Mouse (Mus musculus) neural tube, embryonic 11.5 days (tissue): ENCODE data around the gene Hist1h3c. TPM values are rescaled to one million over a fixed set of nuclear protein-coding genes. Genes with fewer than 3 reads are reported as not detected.

Experiments
- ATAC-seq: fragments of 200-750 bp; cut with Nextera tagmentation; 2 replicates; pipeline ENCODE4 v1.8.0; 2017; ENCODE audit warnings: moderate number of reproducible peaks, mild to moderate bottlenecking, moderate TSS enrichment, moderate library complexity; ENCODE audit not compliant: insufficient read depth, low FRiP score, low TSS enrichment
- DNase-seq: peaks from one replicate; pipeline ENCODE4 v3.0.0-alpha.2; 2015; ENCODE audit warnings: low spot score
- H3K27ac ChIP-seq: fragments of 300-500 bp; sonication (generic); 2 replicates; pipeline ENCODE4 v1.5.1; 2014; ENCODE audit warnings: low read depth, mild to moderate bottlenecking, low read length
- H3K27me3 ChIP-seq: fragments of 300-500 bp; sonication (generic); 2 replicates; pipeline ENCODE4 v1.6.1; 2014; ENCODE audit warnings: mild to moderate bottlenecking, low read length, mixed read lengths; ENCODE audit not compliant: control insufficient read depth, insufficient read depth
- H3K36me3 ChIP-seq: fragments of 300-500 bp; sonication (generic); 2 replicates; pipeline ENCODE4 v1.6.1; 2014; ENCODE audit warnings: mild to moderate bottlenecking, low read length, moderate library complexity, mixed read lengths; ENCODE audit not compliant: control insufficient read depth, insufficient read depth
- H3K4me1 ChIP-seq: fragments of 300-500 bp; sonication (generic); 2 replicates; pipeline ENCODE4 v1.6.1; 2014; ENCODE audit warnings: low read length, mixed read lengths; ENCODE audit not compliant: control insufficient read depth, insufficient read depth
- H3K4me2 ChIP-seq: fragments of 300-500 bp; sonication (generic); 2 replicates; pipeline ENCODE4 v1.6.1; 2014; ENCODE audit warnings: low read depth, mild to moderate bottlenecking, moderate library complexity
- H3K4me3 ChIP-seq: fragments of 300-500 bp; sonication (generic); 2 replicates; pipeline ENCODE4 v1.5.1; 2014; ENCODE audit warnings: low read depth, low read length
- H3K9ac ChIP-seq: fragments of 300-500 bp; sonication (generic); 2 replicates; pipeline ENCODE4 v1.6.1; 2014; ENCODE audit warnings: mild to moderate bottlenecking, low read length
- H3K9me3 ChIP-seq: fragments of 300-500 bp; sonication (generic); 2 replicates; pipeline ENCODE4 v1.6.1; 2016; ENCODE audit warnings: low read length; ENCODE audit not compliant: control insufficient read depth
- WGBS: fragments of 180-500 bp; shearing (Covaris S2); extraction: QIAGEN DNeasy Blood & Tissue Kit; methylation state at CpG from one replicate; pipeline ENCODE4 v1.1.7; 2014; 5-methylcytosine and 5-hydroxymethylcytosine counted together
- polyA plus RNA-seq: library from polyadenylated mRNA; unstranded; fragments of >200 nt; fragmentation: Nextera tagmentation; extraction: Ambion mirVana; gene quantifications from 2 replicates; pipeline ENCODE4 v1.2.1, GENCODE M21; 2014

Gene Hist1h3c
- polyA plus RNA-seq, 1 experiment from 2014 or later: 8.3 TPM

DNA sequence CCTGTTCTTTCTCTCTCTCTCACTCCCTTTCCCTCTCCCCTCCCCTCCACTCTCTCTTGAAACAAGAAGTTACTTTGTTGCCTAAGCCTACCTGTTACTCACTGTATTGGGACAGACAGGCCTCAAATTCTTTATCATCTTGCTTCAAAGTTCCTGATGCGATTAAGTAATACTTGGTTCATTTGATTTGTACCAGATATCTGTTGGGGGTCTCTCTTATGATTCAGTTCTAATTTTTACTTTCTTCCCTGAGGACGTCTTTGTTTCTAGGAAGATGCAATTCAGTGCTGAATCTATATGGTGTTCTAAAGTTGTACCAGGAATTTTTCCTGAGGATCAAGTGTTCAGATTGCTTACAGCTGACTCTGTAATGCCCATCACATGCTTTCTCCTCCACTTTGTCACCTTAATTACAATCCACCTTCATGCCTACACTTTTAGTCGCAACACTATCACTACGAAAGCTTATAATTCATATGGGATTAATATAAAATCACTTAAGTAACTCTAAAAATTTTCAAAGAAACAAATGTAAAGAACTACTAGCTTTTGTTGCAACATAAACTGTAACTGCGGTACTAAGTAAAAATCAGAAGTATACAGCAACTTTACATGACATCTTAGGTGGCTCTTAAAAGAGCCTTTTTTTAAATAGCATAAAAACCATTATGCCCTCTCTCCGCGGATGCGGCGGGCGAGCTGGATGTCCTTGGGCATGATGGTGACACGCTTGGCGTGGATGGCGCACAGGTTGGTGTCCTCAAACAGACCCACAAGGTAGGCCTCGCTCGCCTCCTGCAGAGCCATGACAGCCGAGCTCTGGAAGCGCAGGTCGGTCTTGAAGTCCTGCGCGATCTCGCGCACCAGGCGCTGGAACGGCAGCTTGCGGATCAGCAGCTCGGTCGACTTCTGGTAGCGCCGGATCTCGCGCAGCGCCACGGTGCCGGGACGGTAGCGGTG, 701 bp downstream of the Hist1h3c start:
- H3K4me3 ChIP-seq: peak overlapping the region; percentile 32
- H3K27me3 ChIP-seq: no peaks in the 10 kb centered on the region
- H3K9me3 ChIP-seq: no peaks in the 10 kb centered on the region
- H3K36me3 ChIP-seq: no peaks in the 10 kb centered on the region
- DNase-seq (no peak), ATAC-seq (no peak)
- WGBS: 3% methylated on average over 20 of the region's 36 CpGs
- peak overlapping the region; percentile 60 for H3K9ac ChIP-seq
- H3K4me2 ChIP-seq: peak overlapping the region; percentile 58
- peaks cover 16% of the 10 kb centered on the region; the same call in 1 of the 2 replicates for H3K4me1 ChIP-seq
- peak overlapping the region; percentile 70; the same call in 1 of the 2 replicates for H3K27ac ChIP-seq

GRCm38 (mm10) chr13:23743963-23744362, 1.4 kb downstream of the Hist1h3c start:
- DNase-seq (no peak), ATAC-seq (no peak)
- H3K36me3 ChIP-seq: no peaks in the 10 kb centered on the region
- peak overlapping the region; percentile 32; the same call in 1 of the 2 replicates for H3K4me3 ChIP-seq
- H3K9me3 ChIP-seq: no peaks in the 10 kb centered on the region
- 53% methylated on average over 4 of the region's 4 CpGs for WGBS
- peaks cover 18% of the 10 kb centered on the region; the same call in 1 of the 2 replicates for H3K4me1 ChIP-seq
- H3K4me2 ChIP-seq: peak overlapping the region; percentile 11; the same call in 1 of the 2 replicates
- peak overlapping the region; percentile 70; the same call in 1 of the 2 replicates for H3K27ac ChIP-seq
- H3K27me3 ChIP-seq: no peaks in the 10 kb centered on the region
- no peak overlapping the region; the same call in 1 of the 2 replicates for H3K9ac ChIP-seq

GRCm38 (mm10) chr13:23743215-23743614, 2.2 kb downstream of the Hist1h3c start:
- Histone ChIP-seq H3K4me3 (no peak overlapping the region), H3K4me1 (peaks cover 18% of the 10 kb centered on the region; the same call in 1 of the 2 replicates), H3K4me2 (no peak overlapping the region), H3K9ac (no peak overlapping the region), H3K27ac (no peak overlapping the region), H3K36me3 (no peaks in the 10 kb centered on the region), H3K9me3 (no peaks in the 10 kb centered on the region), H3K27me3 (no peaks in the 10 kb centered on the region)
- WGBS: 91% methylated on average over 5 of the region's 5 CpGs
- ATAC-seq (no peak), DNase-seq (no peak)

GRCm38 (mm10) chr13:23742007-23742406, 3.4 kb downstream of the Hist1h3c start:
- Histone ChIP-seq H3K27me3 (no peaks in the 10 kb centered on the region), H3K4me2 (no peak overlapping the region), H3K9me3 (no peaks in the 10 kb centered on the region), H3K27ac (no peak overlapping the region), H3K9ac (no peak overlapping the region), H3K4me3 (no peak overlapping the region), H3K36me3 (no peaks in the 10 kb centered on the region), H3K4me1 (peaks cover 10% of the 10 kb centered on the region; the same call in 1 of the 2 replicates)
- no peak for ATAC-seq
- no peak for DNase-seq

- H3K9ac ChIP-seq: no peak overlapping the region
- ATAC-seq: no peak
These were observed 4.5 kb downstream of the Hist1h3c start for GRCm38 (mm10) chr13:23740910-23741309.

DNA sequence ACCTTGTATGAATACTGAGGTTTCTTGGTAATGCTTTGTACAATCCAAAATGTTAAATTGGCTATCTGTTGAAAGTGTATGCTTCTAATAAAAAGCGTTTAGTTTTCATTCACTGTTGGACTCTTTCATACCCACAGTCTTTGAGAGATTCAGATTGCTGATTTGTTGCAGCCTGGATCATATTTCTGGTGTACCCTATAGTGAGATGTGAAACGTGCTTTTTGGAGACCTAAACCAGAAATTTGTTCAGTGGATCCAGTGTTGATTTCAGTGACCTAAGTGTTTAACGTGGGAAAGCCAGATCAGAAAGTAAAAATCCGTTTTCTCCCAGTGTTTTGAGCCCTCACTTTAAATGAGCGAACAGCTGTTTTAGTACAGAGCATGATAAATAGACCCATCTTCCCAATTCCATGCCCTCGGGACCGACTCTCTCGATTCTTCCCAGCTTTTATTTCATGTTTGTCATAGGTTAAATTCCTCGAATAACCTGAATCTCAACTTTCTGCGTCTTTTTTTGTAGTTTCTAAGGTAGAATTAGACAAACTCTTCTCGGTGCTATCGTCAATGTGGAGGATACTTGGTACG, 5.1 kb downstream of the Hist1h3c start:
- Histone ChIP-seq H3K9ac (peak overlapping the region; percentile 81), H3K27ac (peak overlapping the region; percentile 98), H3K9me3 (no peaks in the 10 kb centered on the region), H3K4me2 (peak overlapping the region; percentile 93), H3K27me3 (no peaks in the 10 kb centered on the region), H3K4me1 (peaks cover 10% of the 10 kb centered on the region; the same call in 1 of the 2 replicates), H3K4me3 (peak overlapping the region; percentile 52), H3K36me3 (no peaks in the 10 kb centered on the region)
- ATAC-seq: no peak
- no peak for DNase-seq
- 32% methylated on average over 13 of the region's 13 CpGs for WGBS

More at GRCm38 (mm10) chr13:23740910-23741309, 4.5 kb downstream of the Hist1h3c start:
- no peak for DNase-seq
- WGBS: 68% methylated on average over 5 of the region's 5 CpGs
- H3K4me1 ChIP-seq: peaks cover 10% of the 10 kb centered on the region; the same call in 1 of the 2 replicates
- peak overlapping the region; percentile 93; the same call in 1 of the 2 replicates for H3K4me2 ChIP-seq
- H3K4me3 ChIP-seq: no peak overlapping the region
- H3K36me3 ChIP-seq: no peaks in the 10 kb centered on the region
- H3K9me3 ChIP-seq: no peaks in the 10 kb centered on the region
- H3K27ac ChIP-seq: no peak overlapping the region
- no peaks in the 10 kb centered on the region for H3K27me3 ChIP-seq

DNA sequence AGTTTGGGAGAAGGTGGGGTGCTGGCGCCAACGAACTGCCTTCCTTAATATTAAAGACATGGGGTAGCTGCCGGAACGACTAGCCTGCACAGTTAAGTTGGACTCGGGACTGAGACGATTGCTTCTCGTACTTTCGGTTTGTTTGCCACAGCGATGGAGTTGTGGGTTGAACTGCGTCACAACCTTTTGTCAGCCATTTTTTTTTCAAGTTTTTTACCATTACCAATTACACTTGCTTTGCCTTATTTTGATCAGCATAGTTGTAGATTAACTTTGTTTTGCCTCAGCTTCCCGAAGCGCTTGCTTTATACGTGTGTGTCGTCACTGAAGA, 5.5 kb downstream of the Hist1h3c start:
- ATAC-seq (no peak), DNase-seq (no peak)
- WGBS: 1% methylated on average over 14 of the region's 14 CpGs
- H3K9me3 ChIP-seq: no peaks in the 10 kb centered on the region
- H3K4me2 ChIP-seq: peak overlapping the region; percentile 93
- H3K9ac ChIP-seq: peak overlapping the region; percentile 81
- H3K27me3 ChIP-seq: no peaks in the 10 kb centered on the region
- H3K4me3 ChIP-seq: peak overlapping the region; percentile 52
- H3K36me3 ChIP-seq: no peaks in the 10 kb centered on the region
- peaks cover 10% of the 10 kb centered on the region; the same call in 1 of the 2 replicates for H3K4me1 ChIP-seq
- H3K27ac ChIP-seq: peak overlapping the region; percentile 98

DNA sequence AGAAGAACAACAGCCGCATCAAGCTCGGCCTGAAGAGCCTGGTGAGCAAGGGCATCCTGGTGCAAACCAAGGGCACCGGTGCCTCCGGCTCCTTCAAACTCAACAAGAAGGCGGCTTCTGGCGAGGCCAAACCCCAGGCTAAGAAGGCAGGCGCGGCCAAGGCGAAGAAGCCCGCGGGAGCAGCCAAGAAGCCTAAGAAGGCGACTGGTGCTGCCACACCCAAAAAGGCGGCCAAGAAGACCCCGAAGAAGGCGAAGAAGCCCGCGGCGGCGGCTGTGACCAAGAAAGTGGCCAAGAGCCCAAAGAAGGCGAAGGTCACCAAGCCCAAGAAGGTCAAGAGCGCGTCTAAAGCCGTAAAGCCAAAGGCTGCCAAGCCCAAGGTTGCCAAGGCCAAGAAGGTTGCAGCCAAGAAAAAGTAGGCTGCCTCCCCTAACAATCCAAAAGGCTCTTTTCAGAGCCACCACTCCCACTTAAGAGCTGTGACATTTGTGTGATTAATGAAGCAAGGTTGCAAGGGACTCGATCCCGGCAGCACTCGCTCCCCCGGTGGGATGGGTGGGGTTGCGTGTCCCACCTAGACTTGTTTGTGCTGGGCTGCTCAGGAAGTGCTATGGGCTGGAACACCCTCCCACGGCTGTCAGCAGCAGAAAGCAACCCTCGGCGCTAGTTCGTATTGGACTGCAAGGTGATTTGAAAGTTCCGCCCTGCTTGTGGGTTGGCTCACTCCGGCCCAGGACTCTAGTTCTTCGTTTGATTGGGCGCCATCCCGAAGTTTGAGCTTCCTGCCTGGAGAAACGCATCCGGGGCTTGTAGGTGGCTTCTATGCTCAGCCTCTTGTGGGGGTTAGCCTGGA, 6.1 kb downstream of the Hist1h3c start:
- DNase-seq (peak; percentile 90), ATAC-seq (peak; percentile 82)
- Histone ChIP-seq H3K27ac (peak overlapping the region; percentile 98), H3K36me3 (no peaks in the 10 kb centered on the region), H3K4me2 (peak overlapping the region; percentile 93), H3K4me3 (peak overlapping the region; percentile 52), H3K4me1 (peaks cover 6% of the 10 kb centered on the region; the same call in 1 of the 2 replicates), H3K9me3 (no peaks in the 10 kb centered on the region), H3K9ac (peak overlapping the region; percentile 81), H3K27me3 (no peaks in the 10 kb centered on the region)
- under 1% methylated on average over 38 of the region's 39 CpGs for WGBS
